18 mouse cellular contexts compared by ENCODE assay signal in the genomic region with DNA sequence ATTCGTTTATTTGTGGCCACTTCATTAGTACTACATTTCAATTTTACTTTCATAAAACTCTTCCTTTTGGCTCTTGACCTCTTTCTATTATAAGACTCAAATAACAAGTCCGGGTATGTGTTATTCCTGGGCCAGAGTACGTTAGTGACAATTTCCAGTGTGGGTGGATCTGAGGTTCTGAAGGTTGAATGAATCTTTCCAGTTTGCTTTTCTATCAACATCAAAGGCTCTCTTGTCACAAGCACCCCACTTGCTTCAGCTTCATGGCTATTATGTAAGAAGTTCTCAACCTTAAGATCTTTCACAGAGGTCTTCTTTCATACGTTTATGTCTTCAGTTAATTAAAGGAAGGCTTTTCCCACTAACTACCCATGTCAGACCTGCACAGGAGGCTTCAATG.
"Had no signal": no experiment of that assay in that cellular context is flagged by ENCODE, and none has a peak within 500 bp of the region (broad histone marks: within the 10 kb centered on the region; RNA-seq: fewer than 3 reads in every experiment).

No protein-coding gene starts in this region.

- ATAC-seq: hindbrain, embryonic 16.5 days; intestine, embryonic 16.5 days; liver, embryonic 12.5 days had no signal

- DNase-seq: gastrocnemius, adult 2 months; gastrocnemius, postnatal 10 days; gastrocnemius, postnatal 36 days; heart, adult 11 months; heart, adult 2 months; heart, postnatal 14 days; heart, postnatal 4 days; kidney, adult 11 months; kidney, adult 2 months; kidney, adult 9 months; kidney, postnatal 14 days; kidney, postnatal 36 days; layer of hippocampus, adult 9-11 months; layer of hippocampus, postnatal 36 days; left cerebral cortex, postnatal 4 days had no signal
